Comparison of ENCODE assay signal across 15 mouse cellular contexts in genomic region chr11:120830686-120831085, GRCm38 (mm10). TPM values are rescaled to one million over a fixed set of nuclear protein-coding genes. Genes with fewer than 3 reads are reported as not detected.
DNase-seq lines count a peak whose midpoint lies in the region; ATAC-seq and TF ChIP-seq lines count a peak whose summit lies in the region.
"Had no signal": no experiment of that assay in that cellular context is flagged by ENCODE, and none has a peak within 500 bp of the region (broad histone marks: within the 10 kb centered on the region; RNA-seq: fewer than 3 reads in every experiment).

No protein-coding gene starts in this region.

- intact Hi-C loops in left cerebral cortex, adult 2 months (cut with DNase I): no loop called here

- no peak overlapping the region for H3K9ac ChIP-seq in kidney, embryonic 14.5 days (ENCODE audit: low read depth, low read length)
- H3K9ac ChIP-seq: heart, embryonic 15.5 days; stomach, embryonic 15.5 days had no signal

- no peak overlapping the region for H3K4me3 ChIP-seq in kidney, embryonic 14.5 days (ENCODE audit: low read length)
- H3K4me3 ChIP-seq in left cerebral cortex, adult 2 months: no peak overlapping the region
- H3K4me3 ChIP-seq: heart, embryonic 15.5 days; layer of hippocampus, adult 2 months; stomach, embryonic 15.5 days had no signal

- 76% methylated on average over 12 of the region's 12 CpGs for WGBS in kidney, embryonic 14.5 days

- no peak overlapping the region for H3K27ac ChIP-seq in kidney, embryonic 14.5 days (ENCODE audit: low read depth, low read length)
- H3K27ac ChIP-seq in left cerebral cortex, adult 2 months: no peak overlapping the region
- H3K27ac ChIP-seq: heart, embryonic 15.5 days; layer of hippocampus, adult 2 months; stomach, embryonic 15.5 days had no signal

- peak; percentile 4 for DNase-seq in cerebellum, adult 11 months
- DNase-seq in cerebellum, postnatal 4 days (ENCODE audit: low spot score in 2 of 2): no peak
- DNase-seq in kidney, adult 11 months: peak; percentile 79
- DNase-seq in urinary bladder, postnatal 14 days (ENCODE audit: low spot score): peak; percentile 2
- no peak for DNase-seq in urinary bladder, postnatal 25 days (ENCODE audit: low spot score)
- DNase-seq in testis, postnatal 10 days (ENCODE audit: low spot score): no peak
- no peak for DNase-seq in left cerebral cortex, adult 2 months (ENCODE audit: extremely low spot score in 1 of 2, low spot score in 2 of 2)
- DNase-seq: cerebellum, adult 2 months; gastrocnemius, postnatal 25 days; lung, adult 18-20 months; thymus, postnatal 25 days had no signal

- no peaks in the 10 kb centered on the region; the same call in 1 of the 2 replicates for H3K4me1 ChIP-seq in kidney, embryonic 14.5 days (ENCODE audit: control insufficient read depth, insufficient read depth, low read length)

- no peaks in the 10 kb centered on the region for H3K36me3 ChIP-seq in kidney, embryonic 14.5 days (ENCODE audit: control insufficient read depth, insufficient read depth, low read length)
- H3K36me3 ChIP-seq: heart, embryonic 15.5 days; stomach, embryonic 15.5 days had no signal

- no peak for TF ChIP-seq CTCF in left cerebral cortex, adult 2 months (IDR thresholded peaks at IDR 0.05)

- no peaks in the 10 kb centered on the region for H3K9me3 ChIP-seq in kidney, embryonic 14.5 days (ENCODE audit: control insufficient read depth, low read length)
- H3K9me3 ChIP-seq: heart, embryonic 15.5 days; stomach, embryonic 15.5 days had no signal

- no peak for ATAC-seq in kidney, embryonic 14.5 days (ENCODE audit: low FRiP score, low TSS enrichment)

- H3K4me2 ChIP-seq in kidney, embryonic 14.5 days (replicated peaks; ENCODE audit: low read depth, low read length): no peak overlapping the region
- H3K4me2 ChIP-seq: heart, embryonic 15.5 days; stomach, embryonic 15.5 days had no signal

- H3K27me3 ChIP-seq in kidney, embryonic 14.5 days (ENCODE audit: control insufficient read depth, insufficient read depth, low read length): no peaks in the 10 kb centered on the region
- H3K27me3 ChIP-seq: heart, embryonic 15.5 days; stomach, embryonic 15.5 days had no signal

RNA-seq across cellular contexts. Expression of gene Fasn, which starts 6.3 kb away (rescaled TPM):
- 54.9 and 79.9 TPM in 2 replicates for polyA plus RNA-seq in kidney, embryonic 14.5 days (2014; fragmentation: Nextera tagmentation; extraction: Ambion mirVana)
- 100 to 1,000 TPM; 177 to 197 TPM for total RNA-seq in left cerebral cortex, adult 2 months (2021)

RNA-seq across cellular contexts. Expression of gene Dus1l, which starts 34.5 kb away (rescaled TPM):
- 58.2 and 80.3 TPM in 2 replicates for polyA plus RNA-seq in kidney, embryonic 14.5 days (2014; fragmentation: Nextera tagmentation; extraction: Ambion mirVana)
- 10 to 100 TPM; 45.8 to 47.6 TPM for total RNA-seq in left cerebral cortex, adult 2 months (2021)

RNA-seq across cellular contexts. Expression of gene Gps1, which starts 46.6 kb away (rescaled TPM):
- polyA plus RNA-seq in kidney, embryonic 14.5 days (2014; fragmentation: Nextera tagmentation; extraction: Ambion mirVana): 213 and 239 TPM in 2 replicates
- total RNA-seq in left cerebral cortex, adult 2 months (2021): 100 to 1,000 TPM; 139 to 145 TPM

RNA-seq across cellular contexts. Expression of gene Rfng, which starts 46.7 kb away (rescaled TPM):
- polyA plus RNA-seq in kidney, embryonic 14.5 days (2014; fragmentation: Nextera tagmentation; extraction: Ambion mirVana): 19.3 and 26.2 TPM in 2 replicates
- 10 to 100 TPM; 60.7 to 63.2 TPM for total RNA-seq in left cerebral cortex, adult 2 months (2021)

Comparison
In these comparisons a context has a peak if more than half of its experiments do, and no peak if none do; other contexts are left out.
1. DNase-seq: peak in cerebellum, adult 11 months (single experiment), kidney, adult 11 months (single experiment) and urinary bladder, postnatal 14 days (single experiment); none in cerebellum, postnatal 4 days (0 of 2), urinary bladder, postnatal 25 days (single experiment), testis, postnatal 10 days (single experiment) and left cerebral cortex, adult 2 months (0 of 2).